Mouse (Mus musculus): ENCODE measurements around the gene Mtmr11. TPM values are rescaled to one million over a fixed set of nuclear protein-coding genes. Genes with fewer than 3 reads are reported as not detected.

Mtmr11 gene
- total RNA-seq, 2 experiments from 2014 or later: 1.9 to 2.5 TPM

- intact Hi-C loops (cut with DNase I): no loop called here
- no peak overlapping the region for H3K27ac ChIP-seq
- no peak overlapping the region for H3K4me3 ChIP-seq
- no peak for DNase-seq
- TF ChIP-seq CTCF (IDR thresholded peaks at IDR 0.05): no peak
These were observed 13.4 kb downstream of the Mtmr11 start for GRCm38 (mm10) chr3:96175251-96175650.

- intact Hi-C loops (cut with DNase I): no loop called here
- no peak for DNase-seq
- no peak overlapping the region for H3K4me3 ChIP-seq
- H3K27ac ChIP-seq: no peak overlapping the region
- TF ChIP-seq CTCF (IDR thresholded peaks at IDR 0.05): no peak
These were observed 16.6 kb downstream of the Mtmr11 start for GRCm38 (mm10) chr3:96178427-96178826.

GRCm38 (mm10) chr3:96178902-96179301 is 17.1 kb downstream of the Mtmr11 start:
- TF ChIP-seq CTCF (IDR thresholded peaks at IDR 0.05): no peak
- no peak for DNase-seq

GRCm38 (mm10) chr3:96179531-96179930 is 17.7 kb downstream of the Mtmr11 start:
- no peak overlapping the region; the same call in 1 of the 2 replicates for H3K27ac ChIP-seq
- no peak overlapping the region for H3K4me3 ChIP-seq
- DNase-seq: peak; percentile 66
- no peak for TF ChIP-seq CTCF (IDR thresholded peaks at IDR 0.05)
- intact Hi-C loops (cut with DNase I): no loop called here

More at GRCm38 (mm10) chr3:96178902-96179301, 17.1 kb downstream of the Mtmr11 start:
- Histone ChIP-seq H3K4me3 (no peak overlapping the region), H3K27ac (no peak overlapping the region)
- intact Hi-C loops (cut with DNase I): no loop called here

GRCm38 (mm10) chr3:96180727-96181477 is 19.1 kb downstream of the Mtmr11 start, which contains the start of gene Sv2a:
TSS of gene Sv2a (plus strand) at chr3:96181151.
- Histone ChIP-seq H3K27ac (no peak within 1 kb of the TSS), H3K4me3 (peak within 1 kb of the TSS; percentile 69)
- intact Hi-C loops (cut with DNase I): no loop called here
- no peak for TF ChIP-seq CTCF (IDR thresholded peaks at IDR 0.05)
- peak; percentile 50 for DNase-seq

GRCm38 (mm10) chr3:96181510-96182381 is 19.9 kb downstream of the Mtmr11 start:
- H3K4me3 ChIP-seq: peak overlapping the region; percentile 69
- intact Hi-C loops (cut with DNase I): no loop called here
- DNase-seq: no peak
- H3K27ac ChIP-seq: peak overlapping the region; percentile 12; the same call in 1 of the 2 replicates
- TF ChIP-seq CTCF (IDR thresholded peaks at IDR 0.05): no peak

- no peak overlapping the region; the same call in 1 of the 2 replicates for H3K4me3 ChIP-seq
- no peak for TF ChIP-seq CTCF (IDR thresholded peaks at IDR 0.05)
- intact Hi-C loops (cut with DNase I): no loop called here
- DNase-seq: no peak
- H3K27ac ChIP-seq: peak overlapping the region; percentile 51
These were observed 20.6 kb downstream of the Mtmr11 start for GRCm38 (mm10) chr3:96182382-96182776.

- Histone ChIP-seq H3K27ac (no peak overlapping the region), H3K4me3 (no peak overlapping the region)
- DNase-seq: no peak
- intact Hi-C loops (cut with DNase I): no loop called here
- TF ChIP-seq CTCF (IDR thresholded peaks at IDR 0.05): no peak
These were observed 31.2 kb downstream of the Mtmr11 start for GRCm38 (mm10) chr3:96192977-96193376.

- no peak for DNase-seq
- no peak overlapping the region for H3K27ac ChIP-seq
- intact Hi-C loops (cut with DNase I): no loop called here
- H3K4me3 ChIP-seq: no peak overlapping the region
- TF ChIP-seq CTCF (IDR thresholded peaks at IDR 0.05): no peak
These were observed 33.2 kb downstream of the Mtmr11 start for GRCm38 (mm10) chr3:96194966-96195365.

GRCm38 (mm10) chr3:96195616-96196313 is 34.0 kb downstream of the Mtmr11 start:
- no peak for TF ChIP-seq CTCF (IDR thresholded peaks at IDR 0.05)
- intact Hi-C loops (cut with DNase I): no loop called here
- Histone ChIP-seq H3K27ac (no peak overlapping the region), H3K4me3 (no peak overlapping the region)
- DNase-seq: no peak

GRCm38 (mm10) chr3:96196437-96197128 is 34.8 kb downstream of the Mtmr11 start:
- H3K4me3 ChIP-seq: peak overlapping the region; percentile 94
- TF ChIP-seq CTCF (IDR thresholded peaks at IDR 0.05): no peak
- no peak for DNase-seq
- intact Hi-C loops (cut with DNase I): no loop called here
- H3K27ac ChIP-seq: peak overlapping the region; percentile 99
